Mouse (Mus musculus): ENCODE results near the gene Slc28a2.

DNA sequence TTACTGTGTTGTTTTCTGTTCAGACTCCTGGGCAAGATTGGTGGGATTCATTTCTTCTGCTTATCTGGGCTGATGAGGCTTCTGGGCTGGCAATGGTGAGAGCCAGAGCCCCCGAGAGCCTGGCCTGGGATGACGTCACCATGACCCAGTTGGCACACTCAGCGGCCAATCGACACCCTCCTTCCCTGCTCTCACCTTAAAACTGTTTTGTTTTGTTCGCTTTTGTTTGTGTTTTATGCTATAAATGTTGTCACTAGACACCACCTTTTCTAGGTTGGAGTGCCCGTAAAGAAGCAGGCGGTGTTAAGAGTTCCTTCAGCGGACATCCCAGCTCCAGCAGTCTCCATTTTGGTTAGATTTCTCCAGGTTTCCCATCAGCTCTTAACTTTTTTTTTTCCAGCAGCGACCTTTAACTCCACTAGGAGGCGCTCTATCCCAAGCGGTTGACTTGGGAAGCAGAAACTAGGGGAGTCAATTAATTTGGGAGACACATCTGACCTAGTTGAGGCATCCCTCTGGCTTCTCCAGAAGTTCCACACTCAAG lies 45.4 kb upstream of the Slc28a2 start:
- no peak for TF ChIP-seq POLR2A (IDR thresholded peaks at IDR 0.05; ENCODE audit: low read depth, low read length)
- TF ChIP-seq CTCF (IDR thresholded peaks at IDR 0.05; ENCODE audit: borderline replicate concordance, insufficient read depth, low read length) = no peak
